Mouse (Mus musculus) spleen, adult 18-20 months (tissue): ENCODE results near the gene Sphk1.

Source experiments
- DNase-seq, 2 experiments: peaks; one replicate each; pipeline ENCODE4 v3.0.0; 2022; ENCODE audit warnings: mixed read lengths in 2 of 2

Gene Sphk1

GRCm38 (mm10) chr11:116581376-116581814 is 50.7 kb downstream of the Sphk1 start, which contains the start of gene Ube2o:
Gene Ube2o (minus strand): TSS chr11:116581447.
- peak; percentile 83 to 90 for DNase-seq

DNA sequence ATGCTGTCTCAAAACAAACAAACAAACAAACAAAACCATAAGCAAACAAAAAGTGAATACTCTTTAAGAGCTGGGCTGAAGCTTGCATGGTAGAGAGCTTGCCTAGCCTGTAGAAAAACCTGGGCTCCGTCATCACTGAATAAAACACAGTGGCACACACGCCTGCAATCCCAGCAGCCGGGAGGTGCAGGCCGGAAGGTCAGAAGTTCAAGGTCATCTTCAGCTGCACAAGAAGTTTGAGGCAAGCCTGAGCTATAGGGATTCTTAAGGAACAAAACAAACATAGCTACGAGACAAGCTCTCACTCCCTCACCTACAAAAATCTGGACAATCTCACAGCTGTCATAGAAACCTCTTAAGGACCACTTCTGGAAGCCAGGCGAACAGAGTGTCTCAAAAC is 55.0 kb downstream of the Sphk1 start:
- no peak for DNase-seq
